ENCODE assay signal across 29 mouse cellular contexts in the genomic region with DNA sequence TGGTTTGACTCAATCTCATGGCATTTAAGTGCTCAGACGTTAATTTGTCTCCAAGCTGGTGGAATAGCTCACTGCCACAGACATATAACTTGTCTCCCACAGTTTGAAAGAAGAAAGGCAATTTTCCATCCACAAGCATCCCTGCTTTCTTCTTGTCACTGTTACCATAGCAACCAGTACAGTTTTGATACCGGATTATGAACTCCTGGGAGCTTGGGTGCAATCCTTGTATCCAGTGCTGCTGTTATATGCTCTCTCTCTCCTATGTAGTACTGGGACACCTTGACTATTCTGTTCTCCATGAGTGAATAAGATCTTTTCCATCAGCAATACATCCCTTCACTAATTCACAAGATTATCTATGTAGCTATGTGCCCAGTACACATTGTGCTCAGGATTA.
DNase-seq lines count a peak whose midpoint lies in the region; ATAC-seq lines count a peak whose summit lies in the region.
"Had no signal": no experiment of that assay in that cellular context is flagged by ENCODE, and none has a peak within 500 bp of the region (broad histone marks: within the 10 kb centered on the region; RNA-seq: fewer than 3 reads in every experiment).

No protein-coding gene starts in this region.

- H3K4me3 ChIP-seq in midbrain, embryonic 14.5 days (replicated peaks; ENCODE audit: low read depth, low read length): no peak overlapping the region
- H3K4me3 ChIP-seq in midbrain, embryonic 10.5 days: no peak overlapping the region
- no peak overlapping the region for H3K4me3 ChIP-seq in midbrain, embryonic 16.5 days (ENCODE audit: low read depth, low read length)
- H3K4me3 ChIP-seq: embryonic facial prominence, embryonic 13.5 days; midbrain, embryonic 12.5 days; myocyte; neural tube, embryonic 13.5 days; stomach, embryonic 15.5 days had no signal

- H3K27ac ChIP-seq in midbrain, embryonic 14.5 days (replicated peaks; ENCODE audit: low read depth, low read length): no peak overlapping the region
- H3K27ac ChIP-seq in midbrain, embryonic 10.5 days (replicated peaks): no peak overlapping the region
- no peak overlapping the region; the same call in 1 of the 2 replicates for H3K27ac ChIP-seq in midbrain, embryonic 16.5 days (ENCODE audit: low read length)
- H3K27ac ChIP-seq: embryonic facial prominence, embryonic 13.5 days; liver, embryonic 14.5 days; midbrain, embryonic 12.5 days; neural tube, embryonic 13.5 days; stomach, embryonic 15.5 days had no signal

- WGBS in midbrain, embryonic 14.5 days: 50% methylated on average over 2 of the region's 2 CpGs
- 88% methylated on average over 2 of the region's 2 CpGs for WGBS in midbrain, embryonic 10.5 days
- WGBS in midbrain, embryonic 16.5 days: 29% methylated on average over 2 of the region's 2 CpGs

- H3K36me3 ChIP-seq in midbrain, embryonic 14.5 days (ENCODE audit: control insufficient read depth, insufficient read depth, low read length): no peaks in the 10 kb centered on the region
- H3K36me3 ChIP-seq in midbrain, embryonic 10.5 days: no peaks in the 10 kb centered on the region
- no peaks in the 10 kb centered on the region for H3K36me3 ChIP-seq in midbrain, embryonic 16.5 days (ENCODE audit: control insufficient read depth, insufficient read depth, low read length)
- H3K36me3 ChIP-seq: embryonic facial prominence, embryonic 13.5 days; midbrain, embryonic 12.5 days; neural tube, embryonic 13.5 days; stomach, embryonic 15.5 days had no signal

- no peaks in the 10 kb centered on the region for H3K4me1 ChIP-seq in midbrain, embryonic 14.5 days (ENCODE audit: control insufficient read depth, insufficient read depth, low read length)
- peaks cover 5% of the 10 kb centered on the region; the same call in 1 of the 2 replicates for H3K4me1 ChIP-seq in midbrain, embryonic 10.5 days
- peaks cover 5% of the 10 kb centered on the region for H3K4me1 ChIP-seq in midbrain, embryonic 16.5 days (ENCODE audit: control insufficient read depth, insufficient read depth, low read length)
- H3K4me1 ChIP-seq: embryonic facial prominence, embryonic 13.5 days; midbrain, embryonic 12.5 days; neural tube, embryonic 13.5 days; stomach, embryonic 15.5 days had no signal

- ATAC-seq in frontal cortex, adult (ENCODE audit: low TSS enrichment): peak; percentile 64
- no peak for ATAC-seq in midbrain, embryonic 14.5 days (ENCODE audit: low FRiP score, low TSS enrichment)
- ATAC-seq in midbrain, embryonic 16.5 days: peak; percentile 80
- ATAC-seq: intestine, embryonic 16.5 days had no signal

- no peaks in the 10 kb centered on the region for H3K27me3 ChIP-seq in midbrain, embryonic 14.5 days (ENCODE audit: control insufficient read depth, insufficient read depth, low read length)
- no peaks in the 10 kb centered on the region for H3K27me3 ChIP-seq in midbrain, embryonic 10.5 days (ENCODE audit: low read depth, poor library complexity, severe bottlenecking)
- no peaks in the 10 kb centered on the region for H3K27me3 ChIP-seq in midbrain, embryonic 16.5 days (ENCODE audit: control insufficient read depth, insufficient read depth, low read depth, low read length)
- H3K27me3 ChIP-seq: CH12.LX; embryonic facial prominence, embryonic 13.5 days; midbrain, embryonic 12.5 days; neural tube, embryonic 13.5 days; stomach, embryonic 15.5 days had no signal

- H3K4me2 ChIP-seq in midbrain, embryonic 14.5 days (ENCODE audit: low read length): no peak overlapping the region
- H3K4me2 ChIP-seq in midbrain, embryonic 16.5 days (ENCODE audit: low read length): no peak overlapping the region
- H3K4me2 ChIP-seq: embryonic facial prominence, embryonic 13.5 days; heart, embryonic 11.5 days; lung, embryonic 14.5 days; midbrain, embryonic 12.5 days; neural tube, embryonic 13.5 days; stomach, embryonic 15.5 days had no signal

- peak; percentile 0 for DNase-seq in cerebellum, adult 9-10 months
- no peak for DNase-seq in cerebellum, postnatal 36 days
- no peak for DNase-seq in frontal cortex, postnatal 36 days (ENCODE audit: low spot score in 2 of 2)
- DNase-seq in midbrain, embryonic 14.5 days: peak; percentile 68
- no peak for DNase-seq in midbrain, embryonic 10.5 days (ENCODE audit: low spot score)
- DNase-seq in left cerebral cortex, adult 18-20 months (ENCODE audit: low spot score in 2 of 2): no peak
- DNase-seq: adrenal gland, adult 8-10 months; cerebellum, adult 11 months; cerebellum, adult 9-11 months; gastrocnemius, postnatal 25 days; heart, adult 18-20 months; heart, postnatal 36 days; kidney, adult 9 months; kidney, postnatal 14 days; layer of hippocampus, adult 9-11 months; liver; lung, embryonic 14.5 days; right cerebral cortex, postnatal 25 days had no signal

- H3K9ac ChIP-seq in midbrain, embryonic 14.5 days (replicated peaks; ENCODE audit: low read length): no peak overlapping the region
- H3K9ac ChIP-seq in midbrain, embryonic 16.5 days (ENCODE audit: low read depth, low read length): no peak overlapping the region
- H3K9ac ChIP-seq: embryonic facial prominence, embryonic 13.5 days; liver, embryonic 14.5 days; lung, embryonic 14.5 days; midbrain, embryonic 12.5 days; neural tube, embryonic 13.5 days; stomach, embryonic 15.5 days had no signal

- no peaks in the 10 kb centered on the region for H3K9me3 ChIP-seq in midbrain, embryonic 14.5 days (ENCODE audit: control insufficient read depth, low read length)
- no peaks in the 10 kb centered on the region for H3K9me3 ChIP-seq in midbrain, embryonic 10.5 days (replicated peaks)
- no peaks in the 10 kb centered on the region for H3K9me3 ChIP-seq in midbrain, embryonic 16.5 days (replicated peaks; ENCODE audit: control insufficient read depth, low read length, poor library complexity, severe bottlenecking)
- H3K9me3 ChIP-seq: embryonic facial prominence, embryonic 13.5 days; midbrain, embryonic 12.5 days; neural tube, embryonic 13.5 days; stomach, embryonic 15.5 days had no signal

Comparison
In these comparisons a context has a peak if more than half of its experiments do, and no peak if none do; other contexts are left out.
1. DNase-seq: peak in cerebellum, adult 9-10 months (single experiment) and midbrain, embryonic 14.5 days (single experiment); none in cerebellum, postnatal 36 days (0 of 2), frontal cortex, postnatal 36 days (0 of 2), midbrain, embryonic 10.5 days (single experiment) and left cerebral cortex, adult 18-20 months (0 of 2).